Mouse (Mus musculus): ENCODE results near the gene Itga11.

Itga11 gene

DNA sequence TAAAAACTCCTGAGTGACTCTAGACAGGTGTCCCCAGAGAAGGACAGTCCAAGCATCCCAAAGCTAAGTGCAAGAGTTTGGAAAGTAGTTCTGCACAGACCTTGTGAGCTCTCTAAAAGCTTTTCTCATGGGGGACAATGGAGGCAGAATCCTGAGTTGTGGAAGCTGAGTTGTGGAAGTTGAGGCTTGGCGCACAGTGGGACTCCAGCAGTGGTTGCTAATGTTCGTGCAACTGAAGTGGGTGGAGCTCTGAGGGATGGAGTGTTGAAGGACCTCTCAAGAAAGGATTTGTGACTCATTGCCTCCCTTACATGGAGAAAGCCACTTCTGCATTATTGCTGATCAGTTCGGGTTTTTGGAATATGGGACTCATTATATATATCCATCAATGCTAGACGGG, 1.8 kb downstream of the Itga11 start:
- DNase-seq (ENCODE audit: extremely low read depth, low read depth, low spot score): no peak

DNA sequence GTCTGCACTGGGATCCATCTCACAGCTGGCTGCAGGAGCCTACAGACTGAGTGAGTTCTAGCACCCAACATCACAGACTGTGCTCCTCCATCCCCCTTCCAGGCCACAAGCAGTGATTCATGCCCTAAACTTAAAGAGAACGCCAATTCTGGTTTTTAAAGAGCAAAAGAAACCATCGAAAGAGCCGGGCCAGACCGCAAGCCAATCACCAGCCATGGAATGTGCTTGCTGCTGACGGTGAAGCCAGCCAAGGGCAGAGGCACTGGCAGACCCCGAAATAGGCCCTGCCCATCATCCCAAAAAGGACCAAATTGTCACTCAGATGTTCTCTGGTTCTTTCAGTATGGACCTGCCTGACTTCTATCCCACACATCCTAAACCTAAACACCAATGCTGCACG, 6.7 kb downstream of the Itga11 start:
- no peak for DNase-seq (ENCODE audit: extremely low read depth, low read depth, low spot score)

DNA sequence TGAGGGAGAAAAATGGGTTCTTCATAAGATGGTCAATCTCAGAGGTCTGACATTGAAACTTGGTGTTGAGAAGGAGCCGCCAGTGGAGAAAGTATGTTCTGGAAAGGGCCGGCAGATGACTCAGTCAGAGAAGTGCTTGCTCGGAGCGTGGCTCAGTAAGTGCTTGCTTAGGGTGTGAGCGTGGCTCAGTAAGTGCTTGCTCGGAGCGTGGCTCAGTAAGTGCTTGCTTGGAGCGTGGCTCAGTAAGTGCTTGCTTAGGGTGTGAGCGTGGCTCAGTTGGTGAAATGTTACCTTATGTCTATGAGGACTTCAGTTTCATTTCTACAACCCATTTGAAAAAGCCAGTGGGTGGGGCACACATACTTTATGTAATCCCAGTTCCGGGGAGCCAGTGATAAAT, 12.1 kb downstream of the Itga11 start:
- DNase-seq (ENCODE audit: extremely low read depth, low read depth, low spot score): no peak

DNA sequence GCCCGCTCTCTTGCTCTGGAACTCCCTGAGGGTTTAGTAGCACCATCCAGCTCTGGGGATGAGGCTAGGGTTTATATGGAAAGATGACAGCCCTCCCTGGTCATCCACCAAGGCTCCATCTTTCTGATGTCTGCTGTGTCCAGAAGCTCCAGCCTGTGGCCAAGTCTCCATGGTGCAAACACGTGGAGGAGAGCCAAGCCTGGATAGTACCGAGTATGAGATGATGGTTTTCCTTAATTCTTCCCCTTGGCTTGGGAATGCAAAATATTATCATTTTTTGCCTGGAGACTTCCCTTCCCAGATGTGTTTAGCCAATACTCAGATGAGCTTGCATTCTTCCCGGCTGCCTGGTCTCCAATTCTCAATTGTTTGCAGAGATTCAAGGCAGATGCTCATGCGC, 16.4 kb downstream of the Itga11 start:
- no peak for DNase-seq (ENCODE audit: extremely low read depth, low read depth, low spot score)

DNA sequence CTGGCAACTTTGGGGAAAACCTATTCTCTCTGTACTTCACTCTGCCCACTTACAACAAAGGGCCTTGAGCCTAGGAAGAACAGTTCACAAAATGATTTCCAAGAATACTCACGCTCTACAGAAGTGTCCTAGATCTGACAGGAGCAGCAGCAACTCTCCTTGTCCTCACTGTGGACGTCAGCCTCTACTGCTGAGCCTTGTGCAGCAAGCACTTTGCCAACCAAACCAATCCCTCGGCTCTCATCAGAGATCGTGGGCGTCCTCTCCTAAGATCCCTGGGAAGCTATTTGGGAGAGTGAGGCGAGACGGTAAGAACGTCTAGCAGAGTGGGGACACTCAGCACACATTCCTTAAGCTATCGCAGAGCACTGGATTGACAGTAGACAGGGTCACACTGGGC, 17.6 kb downstream of the Itga11 start:
- DNase-seq (ENCODE audit: extremely low read depth, low read depth, low spot score): no peak

DNA sequence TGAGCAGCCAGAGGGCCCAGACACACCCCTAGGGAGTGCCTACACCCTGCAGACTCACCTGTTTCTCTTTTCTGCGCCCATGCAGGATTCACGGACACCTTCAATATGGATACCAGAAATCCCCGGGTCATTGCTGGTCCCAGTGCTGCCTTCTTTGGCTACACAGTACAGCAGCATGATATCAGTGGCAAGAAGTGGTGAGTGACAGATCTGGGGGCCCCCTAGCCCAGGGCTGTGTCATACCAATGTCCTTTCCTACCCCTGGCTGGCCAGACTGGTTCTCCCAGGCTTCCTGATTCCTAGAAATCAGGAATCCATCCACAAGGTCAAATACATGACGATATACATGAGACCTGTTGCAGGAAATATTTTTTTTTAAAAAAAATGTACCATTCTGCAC, 19.2 kb downstream of the Itga11 start:
- no peak for DNase-seq (ENCODE audit: extremely low read depth, low read depth, low spot score)

DNA sequence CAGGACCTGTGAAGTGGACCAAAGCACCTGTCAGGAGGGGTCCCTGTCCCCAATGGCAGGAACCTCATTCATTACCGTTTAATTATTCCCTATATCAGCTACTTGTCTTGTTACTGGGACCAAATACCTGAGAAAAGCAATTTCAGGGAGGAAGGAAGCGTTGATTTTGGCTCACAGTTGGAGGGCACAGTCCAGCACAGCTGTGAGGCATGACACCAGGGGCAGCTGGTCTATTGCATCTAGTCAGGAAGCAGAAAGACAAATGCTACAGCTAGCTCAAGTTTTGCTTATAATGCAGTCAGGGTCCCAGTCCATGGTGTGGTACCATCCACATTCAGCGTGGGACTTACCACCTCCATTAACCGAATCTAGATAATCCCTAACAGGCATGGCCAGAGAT, 29.6 kb downstream of the Itga11 start:
- DNase-seq (ENCODE audit: extremely low read depth, low read depth, low spot score): no peak

DNA sequence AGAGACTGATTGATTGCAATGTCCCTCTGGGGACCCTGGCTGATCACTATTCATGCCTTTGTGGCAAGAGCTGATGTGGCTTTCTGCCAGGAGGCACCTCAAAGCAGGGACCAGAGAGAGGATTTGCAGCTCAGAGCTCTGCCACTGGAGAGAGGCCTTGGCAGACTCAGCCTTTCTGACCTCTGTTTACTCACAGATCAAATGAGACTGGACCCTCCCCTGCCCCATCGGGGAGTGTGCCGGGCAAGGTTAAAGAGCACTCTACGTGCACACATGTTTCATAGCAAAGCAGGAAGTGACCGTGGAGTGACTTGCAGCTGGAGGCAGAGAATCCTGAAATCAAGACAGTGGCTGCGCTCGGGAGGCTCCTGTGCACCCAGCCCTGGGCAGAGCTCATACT, 30.2 kb downstream of the Itga11 start:
- no peak for DNase-seq (ENCODE audit: extremely low read depth, low read depth, low spot score)

DNA sequence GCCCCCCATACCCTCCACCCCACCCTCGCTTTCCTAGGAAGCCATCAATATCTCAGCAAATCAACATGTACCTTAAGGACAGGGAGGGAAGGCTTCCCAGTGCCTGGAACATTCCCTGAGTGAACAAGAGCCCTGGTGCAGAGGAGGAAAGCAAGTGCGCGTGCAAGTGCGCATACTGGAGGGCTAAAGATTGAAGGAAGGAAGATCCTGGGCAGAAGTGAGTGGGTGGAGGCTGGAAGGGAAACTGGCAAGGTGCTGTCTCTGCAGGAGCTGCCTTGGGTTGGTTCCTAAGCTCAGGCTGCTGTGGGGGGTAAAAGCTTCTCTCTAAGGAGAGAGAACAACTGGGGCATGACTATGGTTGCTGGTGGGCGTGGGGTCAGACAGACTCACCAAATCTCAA, 32.4 kb downstream of the Itga11 start:
- DNase-seq (ENCODE audit: extremely low read depth, low read depth, low spot score): no peak

DNA sequence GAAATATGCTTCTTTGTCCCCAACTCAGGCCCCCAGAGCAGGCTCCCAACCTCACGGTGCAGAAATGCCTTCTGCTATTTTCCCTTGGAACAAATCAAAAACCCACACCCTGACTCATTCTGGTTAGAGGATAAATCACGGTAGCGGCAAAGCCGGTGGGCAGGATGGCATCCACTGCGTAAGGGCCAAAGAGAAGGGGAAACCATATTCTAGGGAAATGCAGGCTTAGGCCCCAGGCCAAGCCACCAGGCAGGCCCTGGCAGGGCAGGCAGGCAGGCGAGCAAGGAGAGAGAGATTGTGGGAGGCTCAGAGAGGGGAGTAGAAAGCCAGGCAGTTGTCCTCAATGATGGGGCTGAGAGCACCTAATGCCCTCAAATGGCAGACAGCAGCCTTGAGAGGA, 34.7 kb downstream of the Itga11 start:
- no peak for DNase-seq (ENCODE audit: extremely low read depth, low read depth, low spot score)

DNA sequence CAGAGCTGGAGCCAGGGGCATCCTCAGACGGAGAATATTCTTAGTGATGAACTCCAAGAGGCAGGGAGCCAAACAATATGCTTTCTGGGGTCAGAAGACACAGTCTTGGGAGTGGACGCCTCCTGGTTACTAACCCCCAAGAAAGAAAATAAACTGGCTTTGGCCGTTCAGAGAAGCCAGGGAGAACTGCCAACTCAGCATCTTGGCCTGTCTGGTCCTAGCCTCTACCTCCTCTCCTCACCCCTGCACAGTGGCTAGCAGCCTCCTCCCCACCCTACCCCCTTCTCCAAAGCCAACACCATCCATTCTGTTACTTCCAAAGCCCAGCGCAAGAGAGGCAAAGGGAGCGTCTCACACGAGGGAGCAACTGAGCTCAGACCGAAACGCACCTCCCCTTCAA, 35.4 kb downstream of the Itga11 start:
- DNase-seq (ENCODE audit: extremely low read depth, low read depth, low spot score): no peak

DNA sequence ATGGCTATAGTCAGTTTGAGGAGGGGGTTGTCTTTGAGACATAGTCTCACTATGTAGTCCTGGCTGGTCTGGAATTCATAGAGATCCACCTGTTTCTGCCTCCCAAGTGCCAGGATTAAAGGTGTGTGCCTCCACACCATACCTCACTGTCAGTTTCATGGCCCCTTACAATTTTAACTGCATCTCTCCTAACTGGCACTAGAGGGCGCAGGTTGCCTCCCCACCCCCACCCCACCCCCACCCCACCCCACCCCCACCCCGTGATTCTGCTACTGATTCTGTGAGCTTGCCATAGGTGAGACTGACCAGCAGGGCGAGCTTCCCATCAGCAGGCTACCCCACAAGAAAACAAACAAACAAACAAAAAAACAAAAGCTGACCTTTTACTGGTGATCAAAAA, 36.7 kb downstream of the Itga11 start:
- DNase-seq (ENCODE audit: extremely low read depth, low read depth, low spot score): no peak

DNA sequence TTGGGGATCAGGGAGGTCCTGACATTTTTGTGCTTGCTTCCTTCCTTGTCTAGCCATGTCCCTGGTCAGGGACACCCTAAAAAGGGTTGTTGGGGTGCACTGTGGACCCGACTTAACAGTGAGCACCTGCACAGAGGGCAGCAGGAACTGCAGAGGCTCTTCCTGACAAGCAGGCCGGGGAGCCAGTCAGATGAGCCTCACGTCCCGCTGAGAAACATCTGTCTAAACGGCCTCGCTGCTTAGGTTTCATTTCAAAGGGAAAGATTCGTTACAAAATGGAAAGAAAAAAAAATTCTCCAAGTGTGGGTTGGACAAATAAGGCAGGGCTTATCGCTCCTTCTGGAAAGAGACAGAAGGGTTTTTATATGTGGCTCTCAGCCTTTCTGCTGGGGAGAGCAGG, 40.4 kb downstream of the Itga11 start:
- no peak for DNase-seq (ENCODE audit: extremely low read depth, low read depth, low spot score)

DNA sequence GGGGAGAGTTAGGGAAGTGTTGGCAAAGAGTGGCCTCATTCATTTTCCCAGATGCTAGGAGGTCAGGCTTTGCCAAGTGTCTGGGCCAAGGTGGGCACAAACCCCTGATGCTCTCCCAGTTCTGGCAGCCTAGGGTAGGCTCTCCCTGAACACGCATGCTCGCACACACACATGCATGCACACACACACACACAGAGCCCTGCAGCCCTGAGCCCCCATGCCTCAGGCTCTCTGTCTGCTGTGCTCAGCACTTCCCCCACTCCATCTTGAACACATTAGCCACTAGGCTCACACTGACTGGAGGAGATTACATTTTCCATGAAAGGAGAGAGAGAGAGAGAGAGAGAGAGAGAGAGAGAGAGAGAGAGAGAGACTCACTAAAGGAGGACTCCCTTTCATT, 44.2 kb downstream of the Itga11 start:
- DNase-seq (ENCODE audit: extremely low read depth, low read depth, low spot score): no peak

DNA sequence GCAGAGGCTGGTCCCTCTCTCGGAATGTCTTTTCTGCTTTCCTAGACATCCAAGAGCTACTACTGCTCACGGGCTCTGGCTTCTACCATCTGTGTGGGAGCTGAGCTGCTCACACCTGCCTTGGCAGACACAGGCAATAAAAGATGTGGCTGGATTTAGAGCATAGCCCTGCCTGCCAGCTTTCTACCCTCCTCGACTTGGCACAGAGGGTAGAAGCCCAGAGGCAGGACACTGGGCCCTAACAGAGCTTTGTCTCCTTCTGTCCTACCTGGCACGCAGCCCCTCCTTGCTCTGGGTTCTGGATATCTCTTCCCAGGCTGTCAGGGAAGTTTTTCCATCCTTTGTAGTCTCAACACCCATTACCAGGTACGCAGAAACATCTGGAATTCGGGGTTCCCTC, 45.1 kb downstream of the Itga11 start:
- DNase-seq (ENCODE audit: extremely low read depth, low read depth, low spot score): peak; percentile 78

DNA sequence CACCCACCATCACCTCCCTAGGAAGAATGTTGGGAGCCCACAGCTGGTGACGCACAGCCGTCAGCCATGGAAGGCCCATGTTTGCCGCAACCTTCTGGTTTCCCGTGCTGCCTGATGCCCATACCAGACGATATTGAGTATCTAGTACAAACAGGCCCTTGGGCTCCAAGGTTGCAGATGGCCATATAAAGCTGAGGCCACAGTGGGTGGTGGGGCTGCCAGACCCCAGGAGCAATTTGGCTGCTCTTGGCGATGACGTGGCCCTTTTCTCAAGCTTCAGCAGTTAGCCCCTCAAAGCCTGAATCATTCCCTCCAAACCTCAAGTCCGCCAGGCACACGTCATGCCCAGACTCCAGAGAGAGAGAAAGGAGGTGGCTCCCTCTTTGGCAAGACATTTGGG, 46.5 kb downstream of the Itga11 start:
- DNase-seq (ENCODE audit: extremely low read depth, low read depth, low spot score): no peak

DNA sequence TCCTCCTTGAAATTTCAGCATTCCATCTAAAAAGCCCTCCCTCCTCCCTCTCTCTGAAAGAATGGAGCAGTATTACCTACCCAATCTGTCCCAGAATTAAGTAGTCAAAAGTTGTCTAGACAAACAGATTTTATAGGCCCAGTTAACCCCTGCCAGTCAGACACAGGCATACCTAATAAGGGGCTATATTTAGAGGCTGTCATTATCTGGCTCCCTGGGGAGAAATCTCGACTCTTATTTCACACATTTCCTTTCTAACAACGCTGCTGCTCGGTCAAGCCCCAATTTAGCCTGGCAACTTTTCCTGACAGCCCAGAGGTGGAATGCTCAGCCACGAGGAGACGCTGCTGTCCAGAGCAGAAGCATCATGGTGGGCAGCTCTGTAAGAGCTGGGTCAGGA, 47.6 kb downstream of the Itga11 start:
- no peak for DNase-seq (ENCODE audit: extremely low read depth, low read depth, low spot score)

DNA sequence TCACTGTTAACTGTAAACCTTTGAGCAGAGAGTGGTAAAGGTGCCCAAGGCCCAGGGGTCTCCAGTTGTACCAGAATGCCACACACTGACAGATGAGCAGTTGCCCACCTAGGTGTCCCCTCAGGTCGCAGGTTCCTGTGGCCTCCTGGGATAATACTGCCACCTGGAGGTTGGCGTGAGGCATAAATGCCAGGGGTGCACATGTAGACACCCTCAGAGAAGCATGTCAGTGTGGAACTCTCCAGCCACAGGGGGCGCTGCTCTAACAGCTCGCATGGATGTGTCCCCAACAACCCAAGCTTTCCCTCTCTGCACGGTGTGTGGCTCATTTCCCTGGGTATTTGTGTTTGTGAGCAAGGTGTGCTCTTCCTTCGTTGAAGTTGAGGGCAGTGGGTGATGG, 48.8 kb downstream of the Itga11 start:
- no peak for DNase-seq (ENCODE audit: extremely low read depth, low read depth, low spot score)

DNA sequence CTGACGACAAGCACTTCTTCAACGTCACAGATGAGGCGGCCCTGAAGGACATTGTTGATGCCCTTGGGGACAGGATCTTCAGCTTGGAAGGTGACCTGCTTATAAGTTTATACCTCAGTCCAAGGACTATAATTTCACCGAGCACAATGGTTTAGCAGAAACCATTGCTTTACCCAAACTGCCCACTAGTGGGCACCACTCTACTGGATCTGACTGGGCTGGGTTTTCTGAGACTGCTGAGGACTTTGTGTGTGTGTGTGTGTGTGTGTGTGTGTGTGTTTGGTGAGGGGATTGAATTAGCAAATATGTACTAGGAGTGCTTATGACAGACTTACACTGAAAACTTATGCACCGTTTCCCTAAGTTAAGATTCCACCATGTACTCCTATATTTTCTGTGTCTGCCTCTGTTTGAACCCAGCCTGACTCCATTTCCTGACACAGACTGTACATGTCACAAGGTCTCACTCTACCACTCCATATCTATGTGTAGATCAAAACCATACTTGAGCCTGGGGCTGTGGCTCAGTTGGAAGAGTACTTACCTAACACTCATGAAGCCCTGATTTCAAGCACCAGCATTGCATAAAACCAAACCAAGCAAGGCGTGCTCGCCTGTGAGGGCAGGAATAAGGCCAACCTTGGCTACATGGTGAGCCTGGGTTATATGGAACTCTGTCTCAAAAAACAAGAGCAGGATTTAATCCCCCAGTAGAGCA, 67.1 kb downstream of the Itga11 start:
- DNase-seq (ENCODE audit: extremely low read depth, low read depth, low spot score): peak; percentile 51

DNA sequence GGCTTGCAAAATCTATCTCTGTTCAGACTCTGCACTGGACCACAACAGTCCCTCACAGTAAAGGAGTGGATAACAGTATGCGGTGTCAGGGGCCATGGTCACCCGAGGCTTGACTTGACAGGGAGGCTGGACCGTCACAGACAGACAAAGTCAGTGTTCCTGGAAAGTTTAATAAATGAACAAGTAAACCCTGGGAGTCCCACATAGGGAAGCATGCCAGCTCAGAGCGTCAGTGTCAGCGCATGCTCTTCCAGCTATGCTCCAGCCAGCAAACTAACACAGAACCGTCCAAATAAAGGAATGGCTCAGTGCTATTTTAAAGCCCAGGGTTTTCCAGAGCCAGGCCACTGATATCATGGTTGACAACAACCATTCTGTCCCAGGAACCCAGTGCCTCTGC, 69.0 kb downstream of the Itga11 start:
- DNase-seq (ENCODE audit: extremely low read depth, low read depth, low spot score): no peak

DNA sequence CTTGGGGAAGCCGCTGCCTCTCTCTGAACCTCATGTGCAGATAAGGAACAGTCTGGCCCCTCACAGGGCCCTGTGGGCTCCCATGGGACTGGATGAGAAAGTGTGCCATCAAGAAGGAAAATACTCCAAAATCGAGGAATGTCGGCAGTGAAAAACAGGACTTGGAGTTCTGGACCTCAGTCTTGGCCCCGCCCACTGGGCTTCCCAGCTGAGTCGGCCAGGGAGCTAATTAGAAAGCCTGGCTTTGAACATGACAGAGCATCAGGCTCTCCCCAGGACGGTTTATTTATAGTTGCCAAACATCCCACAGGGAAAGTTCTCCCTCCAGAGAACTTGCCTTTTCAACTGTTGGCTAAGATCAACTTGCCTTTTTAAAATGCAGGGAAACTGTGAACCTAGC, 72.0 kb downstream of the Itga11 start:
- no peak for DNase-seq (ENCODE audit: extremely low read depth, low read depth, low spot score)

DNA sequence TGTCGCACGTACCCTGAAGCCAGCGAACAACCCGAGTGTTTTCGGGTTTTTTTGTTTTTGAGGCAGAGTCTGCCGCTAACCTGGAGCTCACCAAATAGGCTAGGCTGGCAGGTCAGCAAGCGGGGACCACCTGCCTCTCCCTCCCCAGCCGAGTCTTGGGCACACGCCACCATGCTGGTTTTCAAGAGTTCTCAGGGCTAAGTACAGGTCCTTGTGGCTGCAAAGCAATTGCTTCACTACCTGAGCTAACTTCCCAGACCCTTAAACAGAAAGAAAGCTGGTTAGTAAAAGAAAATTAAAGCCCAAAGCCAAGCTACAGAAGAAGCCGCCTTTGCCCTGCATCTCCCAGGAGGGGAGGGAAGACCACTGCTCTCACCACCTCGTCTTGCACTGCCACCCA, 72.8 kb downstream of the Itga11 start:
- no peak for DNase-seq (ENCODE audit: extremely low read depth, low read depth, low spot score)

DNA sequence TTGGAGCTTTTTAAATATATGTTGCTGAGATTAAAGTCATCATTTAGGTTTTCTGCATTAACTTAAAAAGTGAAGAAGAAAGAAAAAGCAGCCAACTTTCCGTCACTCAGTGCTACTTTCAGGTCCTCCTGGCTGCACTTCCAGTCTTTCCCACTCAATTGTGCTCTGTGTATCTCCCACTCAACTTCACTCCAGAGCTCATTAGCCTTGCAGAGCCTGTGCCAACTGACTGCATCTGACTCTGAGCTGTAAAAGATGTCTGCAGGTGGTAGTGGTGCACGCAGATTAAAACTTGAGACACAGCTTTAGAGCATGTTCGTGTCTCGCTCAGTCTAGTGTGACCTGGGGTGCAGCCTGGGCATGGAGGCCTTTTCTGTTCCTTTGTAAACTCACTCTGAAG, 80.7 kb downstream of the Itga11 start:
- no peak for DNase-seq (ENCODE audit: extremely low read depth, low read depth, low spot score)

DNA sequence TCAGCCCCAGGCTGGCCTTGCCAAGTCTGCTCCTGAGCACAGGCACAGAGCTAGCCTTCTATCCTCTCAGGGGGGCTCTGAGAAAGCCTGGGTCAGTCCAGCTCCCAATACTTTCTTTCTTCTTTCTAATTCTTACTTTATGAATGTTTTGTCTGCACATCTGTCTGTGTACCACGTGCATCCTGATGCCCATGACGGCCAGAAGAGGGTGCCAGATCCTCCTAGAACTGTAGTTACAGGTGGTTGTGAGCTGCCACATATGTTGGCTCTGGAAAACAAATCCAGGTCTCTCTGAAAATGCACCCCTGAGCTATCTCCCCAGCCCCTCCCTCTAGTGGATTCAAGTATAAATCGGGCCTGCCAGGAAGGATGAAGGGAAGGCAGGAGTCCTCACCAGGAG, 82.0 kb downstream of the Itga11 start:
- DNase-seq (ENCODE audit: extremely low read depth, low read depth, low spot score): no peak
